Mouse (Mus musculus) small intestine, adult 2 months (tissue): Measurements from ENCODE around the gene R3hdm2. TPM values are rescaled to one million over a fixed set of nuclear protein-coding genes. Genes with fewer than 3 reads are reported as not detected.

Experiments used
- H3K27ac ChIP-seq: fragments of 200-500 bp; 2 replicates; pipeline ENCODE4 v1.5.1; 2012; ENCODE audit warnings: low read depth, low read length, control low read depth, inconsistent platforms; ENCODE audit not compliant: insufficient read depth
- H3K27me3 ChIP-seq: fragments of 200-500 bp; 2 replicates; pipeline ENCODE4 v1.6.1; 2012; ENCODE audit warnings: mild to moderate bottlenecking, moderate library complexity, low read length, inconsistent platforms; ENCODE audit not compliant: control insufficient read depth, insufficient read depth
- H3K36me3 ChIP-seq: fragments of 200-500 bp; 2 replicates; pipeline ENCODE4 v1.6.1; 2012; ENCODE audit warnings: mild to moderate bottlenecking, low read length, control low read depth, inconsistent platforms; ENCODE audit not compliant: control insufficient read depth, insufficient read depth
- H3K4me1 ChIP-seq: fragments of 200-500 bp; 2 replicates; pipeline ENCODE4 v1.6.1; 2012; ENCODE audit warnings: low read length, inconsistent platforms, mixed read lengths; ENCODE audit not compliant: control insufficient read depth, insufficient read depth, insufficient read length
- H3K4me3 ChIP-seq: fragments of 200-500 bp; 2 replicates; pipeline ENCODE4 v1.5.1; 2012; ENCODE audit warnings: low read depth, mild to moderate bottlenecking, control low read depth, inconsistent platforms, low read length, moderate library complexity
- CTCF ChIP-seq: fragments of 200-500 bp; IDR thresholded peaks from 2 replicates; pipeline ENCODE4 v1.5.1; 2012; ENCODE audit warnings: low read depth, mild to moderate bottlenecking, control low read depth, inconsistent platforms, low read length, moderate library complexity, mixed read lengths; ENCODE audit not compliant: insufficient replicate concordance, insufficient read length; ENCODE audit errors: extremely low read depth
- POLR2A ChIP-seq: fragments of 200-500 bp; IDR thresholded peaks from 2 replicates; pipeline ENCODE4 v1.6.1; 2012; ENCODE audit warnings: low read depth, mild to moderate bottlenecking, control low read depth, inconsistent platforms, low read length, moderate library complexity
- WGBS: fragments of 180-500 bp; shearing (Covaris S2); methylation state at CpG from one replicate; pipeline ENCODE4 v1.1.7; 2018; 5-methylcytosine and 5-hydroxymethylcytosine counted together
- polyA plus RNA-seq: library from polyadenylated mRNA; depleted of rRNA; stranded (reverse); fragments of >200 nt; gene quantifications from 2 replicates; pipeline ENCODE4 v1.2.3, GENCODE M21; 2012

The R3hdm2 gene
- polyA plus RNA-seq, 1 experiment, result 103 TPM

- TF ChIP-seq CTCF, result no peak
- peaks cover 7% of the 10 kb centered on the region for H3K4me1 ChIP-seq
- WGBS, result 78% methylated on average over 18 of the region's 18 CpGs
- no peaks in the 10 kb centered on the region for H3K36me3 ChIP-seq
- no peak within 1 kb of the TSS for H3K4me3 ChIP-seq
- no peaks in the 10 kb centered on the region for H3K27me3 ChIP-seq
- no peak within 1 kb of the TSS for H3K27ac ChIP-seq
These were observed 25.9 kb upstream of the R3hdm2 start, which contains the start of gene Inhbe for GRCm38 (mm10) chr10:127353909-127354895. TSS of gene Inhbe (minus strand) at chr10:127354411.

- WGBS, result 43% methylated on average over 10 of the region's 10 CpGs
- TF ChIP-seq POLR2A (no peak), CTCF (no peak)
- Histone ChIP-seq H3K27me3 (no peaks in the 10 kb centered on the region), H3K4me3 (no peak overlapping the region), H3K27ac (no peak overlapping the region), H3K36me3 (no peaks in the 10 kb centered on the region), H3K4me1 (peaks cover 4% of the 10 kb centered on the region)
These were observed 24.8 kb upstream of the R3hdm2 start for GRCm38 (mm10) chr10:127355336-127355735.

GRCm38 (mm10) chr10:127360714-127361113, 19.4 kb upstream of the R3hdm2 start:
- Histone ChIP-seq H3K4me1 (no peaks in the 10 kb centered on the region), H3K27ac (no peak overlapping the region), H3K4me3 (no peak overlapping the region), H3K27me3 (no peaks in the 10 kb centered on the region), H3K36me3 (no peaks in the 10 kb centered on the region)
- WGBS, result 75% methylated on average over 3 of the region's 3 CpGs
- TF ChIP-seq POLR2A (no peak), CTCF (no peak)

- no peak for TF ChIP-seq CTCF
- TF ChIP-seq POLR2A, result no peak
- 89% methylated on average over 5 of the region's 5 CpGs for WGBS
- H3K27ac ChIP-seq, result no peak overlapping the region
These were observed 13.0 kb upstream of the R3hdm2 start for GRCm38 (mm10) chr10:127367116-127367515.

GRCm38 (mm10) chr10:127368273-127368672, 11.9 kb upstream of the R3hdm2 start:
- Histone ChIP-seq H3K4me3 (no peak overlapping the region), H3K4me1 (no peaks in the 10 kb centered on the region), H3K36me3 (no peaks in the 10 kb centered on the region), H3K27ac (no peak overlapping the region), H3K27me3 (no peaks in the 10 kb centered on the region)
- 62% methylated on average over 2 of the region's 2 CpGs for WGBS
- TF ChIP-seq CTCF (no peak), POLR2A (no peak)

More at GRCm38 (mm10) chr10:127367116-127367515, 13.0 kb upstream of the R3hdm2 start:
- Histone ChIP-seq H3K27me3 (no peaks in the 10 kb centered on the region), H3K4me1 (no peaks in the 10 kb centered on the region), H3K36me3 (no peaks in the 10 kb centered on the region), H3K4me3 (no peak overlapping the region)

- TF ChIP-seq POLR2A (no peak), CTCF (no peak)
- no peaks in the 10 kb centered on the region for H3K27me3 ChIP-seq
- no peak within 1 kb of the TSS for H3K27ac ChIP-seq
- H3K4me1 ChIP-seq, result no peaks in the 10 kb centered on the region
- WGBS, result 79% methylated on average over 22 of the region's 22 CpGs
- no peak within 1 kb of the TSS for H3K4me3 ChIP-seq
- no peaks in the 10 kb centered on the region for H3K36me3 ChIP-seq
These were observed 10.0 kb upstream of the R3hdm2 start, which contains the start of gene Inhbc for GRCm38 (mm10) chr10:127369834-127370820. TSS of gene Inhbc (minus strand) at chr10:127370431.

- 79% methylated on average over 2 of the region's 2 CpGs for WGBS
- Histone ChIP-seq H3K27me3 (no peaks in the 10 kb centered on the region), H3K4me1 (no peaks in the 10 kb centered on the region), H3K36me3 (no peaks in the 10 kb centered on the region), H3K4me3 (no peak overlapping the region), H3K27ac (no peak overlapping the region)
- TF ChIP-seq POLR2A, result no peak
- no peak for TF ChIP-seq CTCF
These were observed 9.1 kb upstream of the R3hdm2 start for GRCm38 (mm10) chr10:127371023-127371422.
